Mouse (Mus musculus) kidney, postnatal 4 days (tissue): ENCODE measurements around the gene Cdc40.

Experiments used
- DNase-seq, 2 experiments: peaks; one replicate each; pipeline ENCODE4 v3.0.0; 2021; ENCODE audit warnings: mixed read lengths in 2 of 2

The Cdc40 gene

DNA sequence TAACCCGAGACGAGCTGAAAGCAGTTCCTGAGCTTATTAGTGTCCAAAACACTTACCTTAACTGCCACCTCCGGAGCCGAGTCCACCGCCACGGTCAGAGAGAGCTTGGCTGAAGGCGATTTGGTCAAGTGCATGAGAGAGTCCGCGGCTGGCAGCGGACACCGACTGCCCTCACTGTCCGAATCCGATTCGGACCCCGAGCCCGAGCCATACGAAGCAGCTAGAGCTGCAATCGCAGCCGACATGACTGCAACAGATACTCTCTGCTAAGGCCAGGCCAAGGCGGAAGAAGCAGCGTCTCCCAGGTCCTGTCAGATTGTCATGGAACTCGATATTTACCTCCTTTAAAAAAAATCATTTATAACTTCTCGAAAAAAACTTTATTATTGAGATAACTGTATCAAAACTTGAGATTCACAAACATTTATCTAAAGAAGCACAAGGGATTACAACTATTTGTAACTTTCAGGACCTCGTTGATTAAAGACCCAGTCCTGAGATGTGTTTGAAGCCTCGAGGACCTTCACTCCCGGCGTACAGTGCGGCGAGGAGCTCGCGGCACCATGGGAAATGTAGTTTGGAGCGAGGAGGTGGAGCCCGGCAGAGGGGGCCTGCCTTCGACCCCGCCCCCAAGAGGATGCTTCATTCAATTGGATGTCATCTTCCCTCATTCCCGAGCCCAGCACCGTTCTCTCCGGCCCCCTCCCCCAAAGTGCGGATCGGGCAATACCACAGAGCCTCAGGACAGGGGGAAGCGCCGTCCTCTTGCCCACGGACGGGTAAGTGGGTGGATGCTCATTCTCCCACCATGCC lies at the start of gene Cdc40, which contains the start of gene Wasf1:
Cdc40 (minus strand) TSS at position 481 of the 813 bp plus-strand sequence.
Wasf1 (plus strand) TSS at position 645 of the 813 bp plus-strand sequence.
- DNase-seq: peak; percentile 97 to 98

DNA sequence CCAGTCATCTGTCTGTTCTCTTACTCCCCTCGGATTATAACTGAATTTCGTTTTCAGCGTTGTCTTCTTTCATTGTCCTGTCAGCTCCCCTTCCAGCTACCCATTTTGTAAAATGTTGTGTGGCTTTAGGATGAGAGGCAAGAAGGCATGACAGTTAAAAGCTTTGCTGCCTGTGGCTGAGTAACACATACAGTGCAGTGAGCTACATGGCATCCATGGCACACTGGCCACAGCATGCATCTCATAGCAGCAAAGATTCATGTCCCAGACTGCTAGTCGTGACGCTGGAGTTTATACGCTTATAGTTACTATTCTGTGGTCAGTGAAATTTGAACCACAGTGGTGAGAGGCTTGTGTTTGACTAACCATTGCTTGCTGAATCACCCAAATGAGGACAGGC lies 36.4 kb upstream of the Cdc40 start:
- DNase-seq: no peak

DNA sequence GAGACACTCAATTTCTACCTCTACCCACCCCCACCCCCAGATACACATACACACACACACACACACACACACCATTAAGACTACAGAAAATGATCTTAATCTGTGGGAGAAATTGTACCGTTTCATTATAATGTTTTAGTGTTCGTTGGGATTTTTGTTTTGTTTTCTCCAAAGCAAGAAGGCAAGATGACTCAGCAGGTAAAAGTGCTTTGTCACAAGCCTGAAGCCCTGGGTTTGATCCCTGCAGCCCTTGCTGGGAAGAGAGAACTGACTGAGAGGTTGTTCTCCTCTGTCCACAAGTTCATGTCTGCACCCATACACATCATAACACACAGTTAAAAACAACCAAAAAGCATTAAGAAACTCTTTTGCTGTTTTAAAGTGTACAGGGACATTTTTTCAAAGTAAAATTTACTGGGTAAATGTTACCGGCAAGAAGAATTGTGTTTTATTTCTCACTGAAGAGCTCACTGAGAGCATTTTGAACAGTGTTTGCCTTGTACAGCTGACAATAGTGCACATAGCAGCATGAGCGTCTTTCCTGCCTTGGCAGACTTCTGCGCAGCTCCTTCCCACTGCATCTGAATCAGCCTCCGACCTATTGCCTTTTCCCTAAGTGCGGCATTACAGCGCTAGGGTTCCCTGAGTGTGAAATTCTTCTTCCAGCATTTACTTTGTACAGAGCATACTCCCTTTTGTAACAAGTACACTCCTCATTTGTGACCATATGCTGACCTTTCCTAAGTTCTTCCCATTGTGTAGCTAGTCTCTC lies 35.7 kb upstream of the Cdc40 start:
- no peak for DNase-seq

DNA sequence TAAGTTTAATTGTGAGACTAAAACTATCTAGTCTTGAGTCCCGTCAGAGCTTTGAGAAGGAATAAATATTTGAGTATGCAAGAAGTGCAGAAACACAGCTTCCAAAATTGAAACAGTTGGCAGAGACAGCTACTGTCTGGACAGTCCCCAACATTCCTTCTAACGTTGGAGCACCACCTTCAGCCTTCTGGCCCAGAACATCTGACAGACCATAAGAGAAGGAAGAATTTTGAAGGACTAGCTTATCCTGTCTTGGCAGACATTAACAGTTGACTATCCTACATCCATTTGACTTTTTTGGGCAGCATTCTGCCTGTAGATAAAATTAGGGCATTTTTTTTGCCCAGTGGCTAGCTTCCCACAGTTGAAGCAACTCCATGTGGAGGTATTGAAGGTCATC lies 32.1 kb upstream of the Cdc40 start:
- no peak for DNase-seq

DNA sequence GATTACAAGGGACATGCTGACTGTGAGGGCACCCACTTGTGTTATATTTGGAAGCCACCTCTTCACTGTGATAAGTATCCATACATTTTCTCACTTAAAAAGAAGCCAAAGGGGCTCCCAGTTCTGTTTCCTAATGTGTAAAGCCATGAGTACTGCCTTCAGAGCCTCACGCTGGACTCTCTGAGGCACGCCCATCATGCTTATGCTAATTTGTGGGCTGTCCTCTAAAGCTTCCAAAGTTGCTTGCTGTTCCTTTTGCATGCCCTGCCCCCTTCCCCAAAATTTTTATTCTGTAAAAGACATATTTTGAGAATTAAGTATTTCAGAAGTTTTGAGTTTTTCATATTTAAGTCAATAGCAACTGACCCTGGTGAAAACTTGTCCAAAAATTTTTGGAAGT lies 27.7 kb upstream of the Cdc40 start:
- DNase-seq: peak; percentile 10 to 24

DNA sequence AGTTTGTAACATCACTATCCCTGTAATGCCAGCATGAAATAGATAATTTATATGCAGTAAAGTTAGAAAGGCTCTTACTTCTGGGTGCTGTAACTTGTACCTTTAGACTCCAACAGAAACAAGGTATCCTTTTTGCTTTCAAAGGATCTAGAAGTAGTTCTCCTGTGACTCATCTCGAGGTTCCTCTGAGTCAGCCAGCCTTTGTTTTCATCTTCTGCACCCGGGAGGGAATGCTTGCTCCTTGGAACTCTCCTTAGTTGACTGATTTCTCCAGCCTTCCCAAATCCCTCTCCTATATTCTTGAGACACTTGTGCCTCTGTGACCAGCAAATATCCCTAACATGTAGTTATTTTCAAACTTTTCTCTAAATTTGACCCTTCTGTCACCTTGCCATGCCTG lies 25.5 kb upstream of the Cdc40 start:
- no peak for DNase-seq

DNA sequence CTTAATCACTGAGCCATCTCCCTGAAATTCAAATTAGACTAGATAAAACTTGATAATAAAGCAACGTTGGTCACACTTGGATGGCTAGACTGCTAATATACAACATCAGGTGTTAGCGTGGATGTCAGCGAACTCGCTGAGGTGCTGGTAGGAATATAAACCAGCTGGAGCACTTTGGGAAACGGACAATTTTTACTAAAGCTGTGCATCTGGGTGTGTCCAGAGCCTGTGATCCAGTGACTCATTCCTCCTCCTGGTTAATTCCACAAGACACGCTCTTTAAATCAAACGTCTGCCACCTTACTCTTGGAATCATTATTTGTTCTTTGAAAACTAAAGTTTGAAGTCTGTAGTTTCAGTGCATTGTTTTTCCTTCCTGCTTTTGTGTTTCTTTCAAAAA lies 23.7 kb upstream of the Cdc40 start:
- no peak for DNase-seq

DNA sequence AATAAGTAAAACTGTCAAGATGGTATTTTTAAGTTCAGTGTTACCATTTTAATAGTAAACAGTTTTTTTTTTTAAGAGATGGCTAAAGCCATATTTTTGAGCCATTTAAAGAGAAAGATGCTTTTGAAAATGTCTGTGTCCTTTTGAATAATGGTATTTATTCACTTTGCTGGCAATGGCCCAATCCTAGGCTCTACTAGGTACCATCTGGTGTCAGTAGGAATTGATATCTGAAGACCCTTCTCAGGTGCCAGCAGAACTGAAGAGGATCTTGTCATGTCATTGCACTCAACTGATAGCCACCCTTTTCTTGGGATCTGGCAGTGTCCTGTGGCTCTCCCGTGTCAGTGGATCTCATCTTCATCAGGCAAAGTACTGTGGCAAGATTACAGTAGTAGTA lies 23.0 kb upstream of the Cdc40 start:
- DNase-seq: no peak

DNA sequence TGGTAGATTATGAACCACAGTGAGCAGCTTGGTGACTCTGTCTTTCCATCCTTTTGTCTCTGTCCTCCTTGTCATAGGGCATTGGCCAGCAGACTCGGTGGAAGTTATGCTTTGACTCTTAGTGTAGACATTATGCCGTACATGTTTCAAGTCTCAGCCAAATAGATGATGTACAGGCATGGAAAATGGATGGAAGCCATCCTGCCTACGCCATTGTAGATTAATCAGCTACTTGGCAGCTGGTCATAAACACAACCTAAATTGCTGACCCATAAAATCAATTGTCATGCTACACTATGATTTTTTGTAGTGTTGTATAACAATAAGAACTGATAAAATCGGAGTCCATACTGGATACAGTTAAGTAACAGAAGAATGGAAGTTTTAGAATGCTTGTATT lies 18.7 kb upstream of the Cdc40 start:
- DNase-seq: no peak

DNA sequence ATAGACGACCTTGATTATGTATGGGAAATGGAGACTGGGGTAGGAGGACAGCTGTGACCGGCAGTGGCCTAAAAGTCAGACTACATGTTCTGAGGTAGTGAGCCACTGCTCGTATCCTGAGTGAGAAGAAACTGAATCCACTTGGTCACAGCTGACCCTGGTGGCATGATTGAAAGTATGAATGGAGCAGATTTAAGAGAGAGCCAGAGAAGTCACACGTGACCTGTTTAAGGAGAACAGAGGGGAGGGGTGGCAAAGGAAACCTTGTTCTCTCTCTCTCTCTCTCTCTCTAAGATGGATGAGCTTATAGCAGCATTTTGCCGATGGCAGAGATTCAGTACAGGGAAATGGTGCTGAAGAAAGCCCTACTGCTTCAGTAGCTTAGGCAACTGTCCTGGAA lies 13.5 kb upstream of the Cdc40 start:
- DNase-seq: no peak

DNA sequence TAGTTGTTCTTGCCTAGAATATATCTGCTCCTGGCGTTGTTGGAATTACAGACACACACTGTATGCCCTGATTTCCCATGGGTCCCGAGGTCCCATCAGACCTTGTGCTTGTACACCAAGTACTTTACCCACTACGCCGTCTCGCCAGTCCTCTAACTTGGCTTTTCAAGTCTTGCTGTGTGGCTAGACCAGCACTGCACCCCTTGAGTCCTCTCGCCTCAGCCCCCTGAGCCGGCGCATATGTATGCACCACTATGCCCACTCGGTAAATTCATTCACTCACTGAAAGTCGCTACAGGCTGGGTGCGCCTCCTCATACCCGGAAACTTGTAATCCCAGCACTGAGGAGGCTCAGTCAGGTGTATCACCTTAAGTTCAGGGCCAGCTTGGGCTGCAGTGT lies 12.7 kb upstream of the Cdc40 start:
- DNase-seq: no peak

DNA sequence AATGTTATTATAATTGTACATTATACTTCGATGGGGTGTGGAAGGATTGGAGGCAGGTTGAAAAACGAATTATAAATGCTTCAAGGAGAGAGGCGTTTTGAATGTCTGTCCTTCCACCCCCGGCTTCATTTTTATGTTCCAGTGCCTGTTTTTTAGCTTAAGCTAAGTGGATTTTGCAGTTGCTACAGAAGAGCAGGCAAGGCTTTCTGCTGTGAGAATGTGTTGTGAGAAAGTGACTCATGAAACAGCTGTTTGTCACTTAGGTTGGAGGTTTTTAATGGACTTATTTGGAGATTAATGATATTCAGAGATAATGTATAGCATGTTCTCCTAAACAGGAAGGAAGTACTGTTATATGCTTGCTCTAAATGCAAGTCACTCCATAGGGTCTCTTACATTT lies 6.0 kb upstream of the Cdc40 start:
- no peak for DNase-seq

DNA sequence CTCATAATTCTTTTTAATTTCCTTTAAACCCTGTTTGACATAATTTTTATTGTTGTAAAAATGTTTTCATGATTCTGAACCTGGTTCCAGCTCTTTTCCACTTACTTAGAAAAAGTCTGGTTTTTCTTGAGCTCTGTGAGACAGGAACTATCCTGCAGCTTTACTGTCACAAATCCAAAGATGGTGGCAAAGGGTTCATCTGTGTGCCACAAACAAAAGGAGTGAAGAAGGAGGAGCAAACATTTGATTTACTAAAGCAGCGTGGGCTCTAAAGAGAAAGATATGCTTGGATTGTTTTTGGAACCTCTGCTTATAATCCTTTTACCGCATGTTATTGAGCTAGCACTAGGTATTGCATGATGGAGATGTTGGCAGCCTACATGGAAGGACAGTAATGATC lies 4.2 kb upstream of the Cdc40 start:
- no peak for DNase-seq

DNA sequence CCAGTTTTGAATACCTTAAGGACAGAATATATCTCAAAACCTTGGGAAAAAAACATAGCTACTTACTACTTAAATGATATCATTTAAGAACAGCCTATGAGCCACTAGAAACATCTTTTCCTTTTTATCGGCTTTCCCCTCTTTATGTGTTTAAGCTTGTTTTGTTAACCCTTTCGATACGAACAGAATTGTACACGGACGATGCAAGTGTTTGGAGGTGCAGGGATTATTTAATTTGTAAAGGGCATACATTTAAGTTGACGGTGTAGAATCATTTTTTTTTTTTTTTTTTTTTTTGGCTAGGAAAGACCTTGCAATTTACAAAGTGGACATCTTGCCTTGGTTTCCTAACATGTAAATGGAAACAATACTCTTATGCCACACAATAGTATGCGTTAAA lies 2.3 kb upstream of the Cdc40 start:
- no peak for DNase-seq

DNA sequence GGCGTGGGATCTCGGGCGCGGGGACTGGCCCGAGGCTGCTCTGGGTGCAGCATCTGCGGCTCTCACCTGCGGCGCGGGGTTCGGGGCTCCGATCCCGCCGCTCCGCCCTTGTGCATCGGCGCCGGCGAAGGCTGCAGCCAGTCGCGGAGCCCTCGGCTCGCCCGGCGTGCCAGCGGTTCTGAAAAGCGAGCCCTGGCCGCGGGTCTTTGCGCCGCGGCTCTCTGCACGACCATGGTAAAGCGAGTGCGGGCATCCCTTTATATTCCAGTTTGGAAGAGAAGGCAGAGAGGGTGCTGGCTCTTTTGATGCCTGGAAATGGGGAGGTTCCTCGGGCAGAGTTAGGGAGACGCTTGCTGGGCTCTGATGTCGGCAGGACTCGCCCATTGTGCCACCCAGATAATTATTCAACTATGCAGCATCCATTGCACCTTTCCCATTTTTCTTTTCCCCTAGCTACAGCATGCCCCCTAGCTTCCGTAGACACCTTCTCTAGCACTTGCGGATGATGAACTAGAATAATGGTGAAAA lies 1.2 kb upstream of the Cdc40 start:
- peak; percentile 52 to 68 for DNase-seq

DNA sequence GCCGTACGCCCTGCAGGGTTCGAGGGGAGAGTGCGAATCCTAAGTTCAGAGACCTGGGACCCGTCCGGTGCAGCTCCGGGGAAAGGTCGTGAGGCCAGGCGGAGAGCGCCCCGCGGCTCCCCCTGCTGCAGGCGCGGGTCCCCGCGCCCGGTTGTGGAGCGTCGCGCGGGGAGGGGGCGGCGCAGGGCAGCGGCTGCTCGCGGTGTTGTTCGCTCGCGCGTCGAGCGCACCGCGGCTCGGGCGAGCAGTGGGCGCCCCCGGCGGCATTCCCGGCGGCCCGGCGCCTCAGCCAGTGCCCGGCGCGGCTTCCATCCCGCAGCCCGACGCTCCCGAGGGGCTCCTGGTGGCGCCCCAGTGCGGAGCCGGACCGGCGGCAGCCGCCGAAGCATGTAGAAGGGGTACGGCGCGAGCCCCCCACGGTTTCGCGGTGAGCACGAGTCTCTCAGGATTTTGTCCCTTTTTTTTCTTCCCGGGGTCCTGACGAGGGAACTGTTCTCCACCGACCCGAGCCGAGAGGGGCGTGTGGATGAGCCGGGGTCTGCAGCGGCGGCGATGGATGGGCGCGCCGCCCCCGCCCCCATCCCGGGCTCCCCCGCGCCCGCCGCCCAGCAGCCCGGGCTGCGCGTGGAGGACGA lies 650 bp upstream of the Cdc40 start:
- DNase-seq: no peak

DNA sequence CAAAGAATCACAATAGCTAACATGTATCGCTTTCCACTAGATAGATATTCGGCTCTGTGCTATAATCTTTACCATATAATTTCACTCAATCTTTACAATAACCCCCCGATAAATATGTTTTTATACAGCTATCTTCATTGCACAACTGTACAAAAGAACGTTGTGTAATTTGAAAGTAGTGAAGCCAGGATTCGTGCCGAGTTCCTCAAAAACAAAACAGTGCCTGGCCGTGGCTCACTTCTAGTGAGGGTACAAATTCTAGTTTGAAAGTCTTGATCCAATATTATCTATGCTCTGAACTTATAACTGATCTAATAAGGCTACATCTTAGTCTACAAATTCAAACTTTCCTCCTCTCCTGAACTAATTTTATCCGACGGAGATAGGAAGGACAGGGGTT lies 778 bp downstream of the Cdc40 start:
- no peak for DNase-seq

DNA sequence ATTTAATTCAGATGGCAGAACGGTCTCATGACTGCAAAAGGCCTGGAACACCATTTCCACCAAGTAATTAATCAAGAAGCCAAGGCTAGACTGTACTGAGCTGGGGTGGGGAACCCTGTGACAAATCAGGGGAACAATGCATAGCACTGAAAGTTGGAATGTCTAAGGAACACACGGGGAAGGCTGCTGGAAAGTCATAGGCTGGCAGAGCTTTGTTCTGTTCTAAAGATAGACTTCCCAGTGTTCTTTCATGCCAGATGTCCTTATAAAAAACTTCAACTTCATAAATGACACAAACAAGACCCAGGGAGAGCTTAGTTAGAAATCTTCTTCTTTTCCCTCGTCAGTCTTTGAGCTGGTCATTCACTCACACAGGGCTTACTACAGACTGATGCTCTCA lies 1.9 kb downstream of the Cdc40 start:
- no peak for DNase-seq

DNA sequence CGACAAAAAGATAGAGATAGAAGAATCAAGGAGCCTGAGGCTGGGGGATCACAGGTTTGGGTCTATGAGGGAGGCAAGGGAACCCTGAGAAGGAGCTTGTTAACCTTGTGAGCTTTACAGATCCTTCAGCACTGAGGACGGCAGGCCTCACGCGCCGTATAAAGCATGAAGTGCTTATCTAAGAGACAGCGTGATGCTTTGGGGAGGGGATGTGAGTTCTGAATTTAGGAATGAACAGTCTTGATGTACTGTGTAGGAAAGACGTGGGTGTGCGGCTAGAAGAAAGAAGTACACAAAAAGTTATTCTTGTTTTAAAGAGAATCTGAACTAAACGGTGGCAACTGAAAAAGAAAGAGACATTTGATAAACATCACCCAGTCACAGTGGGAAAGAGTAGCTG lies 3.1 kb downstream of the Cdc40 start:
- no peak for DNase-seq

DNA sequence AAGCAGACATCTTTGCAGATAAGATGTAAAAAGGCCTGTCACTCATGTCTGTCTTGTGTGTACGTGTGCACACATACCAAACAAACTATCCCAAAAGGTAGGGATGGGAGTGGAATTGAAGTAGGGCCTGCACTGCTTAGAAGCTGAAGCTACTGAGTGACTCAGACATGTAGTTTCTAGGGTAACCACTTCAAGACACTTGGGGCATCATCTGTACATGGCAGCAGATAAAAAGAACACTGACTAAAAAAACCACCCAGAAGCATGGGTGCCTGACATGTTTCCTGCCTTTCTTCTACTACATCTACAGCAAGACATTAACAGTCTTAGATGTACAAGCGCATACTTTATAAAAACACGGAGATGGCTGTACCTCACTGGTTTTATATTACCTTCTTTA lies 4.9 kb downstream of the Cdc40 start:
- DNase-seq: no peak

DNA sequence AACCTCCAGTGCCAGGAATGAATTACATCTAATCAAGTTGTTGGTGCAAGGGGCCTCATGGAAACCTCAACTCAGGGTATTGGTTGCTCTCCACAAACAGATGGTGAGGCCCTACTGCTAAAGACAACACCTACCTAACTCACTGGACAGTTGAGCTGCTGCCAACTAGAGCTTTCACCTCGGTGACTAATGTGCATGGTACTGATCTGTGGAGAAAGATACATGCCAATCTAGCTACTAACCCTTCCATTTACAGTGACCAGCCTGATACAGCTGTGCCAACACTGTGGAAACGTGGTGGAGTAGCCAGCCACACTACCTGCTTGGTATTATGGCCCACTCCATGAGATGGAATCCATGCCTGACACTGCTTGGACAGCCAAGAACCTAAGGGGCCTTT lies 11.1 kb downstream of the Cdc40 start:
- no peak for DNase-seq

DNA sequence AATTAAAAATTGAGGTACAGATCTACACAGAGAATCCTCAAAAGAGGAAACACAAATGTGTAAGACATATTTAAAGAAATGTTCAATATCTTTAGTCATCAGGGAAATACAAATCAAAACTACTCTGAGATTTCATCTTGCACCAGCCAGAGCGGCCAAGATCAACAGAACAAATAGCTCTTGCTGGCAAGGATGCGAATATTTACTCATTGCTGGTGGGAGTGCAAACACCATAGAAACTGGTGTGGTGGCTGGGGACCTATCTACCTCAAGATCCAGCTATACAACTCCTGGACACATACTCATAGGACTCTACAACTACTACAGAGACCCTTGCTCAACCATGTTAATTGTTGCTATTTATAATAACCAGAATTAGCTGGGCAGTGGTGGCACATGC lies 11.8 kb downstream of the Cdc40 start:
- DNase-seq: no peak

DNA sequence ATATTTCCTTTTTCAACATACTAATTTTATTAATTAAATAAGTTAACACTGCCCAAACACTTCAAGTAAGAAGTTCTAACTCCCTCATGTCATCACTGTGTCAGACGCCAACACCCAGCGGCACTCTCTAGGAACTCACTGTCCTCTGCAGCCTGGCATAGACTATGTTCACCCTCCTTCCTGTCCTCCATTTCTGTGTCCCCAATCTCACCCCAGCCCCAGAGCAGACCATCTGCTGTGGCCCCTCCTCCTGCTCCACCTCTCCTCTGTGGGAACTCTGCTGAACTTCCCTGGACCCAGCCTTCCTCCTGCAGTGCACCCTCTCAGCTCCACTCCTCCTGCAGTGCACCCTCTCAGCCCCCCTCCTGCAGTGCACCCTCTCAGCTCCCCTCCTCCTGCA lies 15.0 kb downstream of the Cdc40 start:
- no peak for DNase-seq

DNA sequence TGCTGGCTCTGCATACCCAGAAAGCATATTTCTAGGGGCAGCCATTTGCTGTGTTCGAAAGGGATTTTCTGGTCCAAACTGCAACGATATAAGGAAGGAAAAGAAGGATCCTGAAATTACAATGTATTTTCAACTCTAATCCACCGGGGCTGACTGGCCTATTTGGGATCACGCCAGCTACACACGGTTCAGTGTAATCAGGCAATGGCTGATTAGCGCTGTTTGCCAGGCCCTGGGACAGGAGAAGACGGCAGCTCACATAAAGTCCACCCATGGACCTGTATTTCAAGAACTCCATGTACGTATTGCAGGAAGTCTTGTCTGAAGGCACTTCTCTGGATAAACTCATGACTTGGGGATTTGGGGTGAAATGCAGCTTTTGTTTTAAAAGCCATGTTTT lies 25.5 kb downstream of the Cdc40 start:
- no peak for DNase-seq
